Mouse (Mus musculus): ENCODE measurements around the gene Plekhb2. TPM values are rescaled to one million over a fixed set of nuclear protein-coding genes. Genes with fewer than 3 reads are reported as not detected.

Gene Plekhb2
- polyA plus RNA-seq, 1 experiment = 227 TPM

DNA sequence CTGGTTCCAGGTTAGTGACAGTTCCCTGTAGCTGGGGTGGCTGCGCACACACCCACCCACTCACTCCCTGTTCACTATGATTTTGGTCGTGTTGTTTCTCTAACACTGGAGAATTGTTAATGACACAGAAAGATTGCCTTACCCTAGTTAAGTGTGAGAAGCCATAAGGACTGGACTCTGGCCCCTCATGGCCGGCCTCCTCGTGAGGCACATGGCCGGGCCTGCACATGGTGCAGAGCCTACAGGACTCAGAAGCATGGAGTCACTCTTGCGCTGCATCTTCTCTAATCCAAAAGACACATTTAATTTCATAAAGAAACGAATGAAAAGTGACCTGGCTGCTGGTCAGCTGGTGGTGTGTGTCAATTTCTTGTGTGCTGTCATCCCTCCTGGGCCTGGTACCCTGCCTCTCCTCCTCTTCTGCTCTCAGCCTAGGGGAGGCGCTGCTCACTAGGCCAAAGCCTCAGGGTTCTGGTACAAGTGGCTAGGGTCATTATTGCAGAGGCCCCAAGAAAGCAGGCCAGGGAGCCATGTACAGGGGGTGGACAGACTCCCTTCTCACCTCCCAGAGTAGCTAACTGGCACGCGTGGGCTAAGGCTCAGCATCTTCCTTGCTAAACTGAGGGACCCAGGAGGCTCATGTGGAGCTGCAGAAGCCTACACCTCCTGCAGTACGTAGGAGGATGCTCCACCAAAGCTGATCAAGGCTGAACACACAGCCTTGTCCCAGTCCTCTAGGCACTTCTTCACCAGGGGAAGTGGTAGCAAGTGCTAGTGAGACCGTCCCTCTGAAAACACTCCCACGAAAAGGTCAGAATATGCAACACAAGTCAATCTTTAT is 37.1 kb upstream of the Plekhb2 start:
- TF ChIP-seq CTCF (IDR thresholded peaks at IDR 0.05; ENCODE audit: low read depth, low read length) (no peak), POLR2A (IDR thresholded peaks at IDR 0.05; ENCODE audit: borderline replicate concordance, low read depth, low read length) (no peak)
- Histone ChIP-seq H3K27ac (ENCODE audit: insufficient read depth, low read depth, low read length) (no peak overlapping the region), H3K4me1 (ENCODE audit: control insufficient read depth, insufficient read depth, low read length) (no peaks in the 10 kb centered on the region), H3K4me3 (ENCODE audit: insufficient read depth, low read length) (no peak overlapping the region)

- no peak for TF ChIP-seq CTCF (IDR thresholded peaks at IDR 0.05; ENCODE audit: low read depth, low read length)
- TF ChIP-seq POLR2A (IDR thresholded peaks at IDR 0.05; ENCODE audit: borderline replicate concordance, low read depth, low read length) = no peak
- Histone ChIP-seq H3K4me1 (ENCODE audit: control insufficient read depth, insufficient read depth, low read length) (peaks cover 6% of the 10 kb centered on the region), H3K4me3 (ENCODE audit: insufficient read depth, low read length) (no peak overlapping the region), H3K27ac (ENCODE audit: insufficient read depth, low read depth, low read length) (no peak overlapping the region)
These were observed 33.9 kb upstream of the Plekhb2 start for GRCm38 (mm10) chr1:34815843-34816242.

DNA sequence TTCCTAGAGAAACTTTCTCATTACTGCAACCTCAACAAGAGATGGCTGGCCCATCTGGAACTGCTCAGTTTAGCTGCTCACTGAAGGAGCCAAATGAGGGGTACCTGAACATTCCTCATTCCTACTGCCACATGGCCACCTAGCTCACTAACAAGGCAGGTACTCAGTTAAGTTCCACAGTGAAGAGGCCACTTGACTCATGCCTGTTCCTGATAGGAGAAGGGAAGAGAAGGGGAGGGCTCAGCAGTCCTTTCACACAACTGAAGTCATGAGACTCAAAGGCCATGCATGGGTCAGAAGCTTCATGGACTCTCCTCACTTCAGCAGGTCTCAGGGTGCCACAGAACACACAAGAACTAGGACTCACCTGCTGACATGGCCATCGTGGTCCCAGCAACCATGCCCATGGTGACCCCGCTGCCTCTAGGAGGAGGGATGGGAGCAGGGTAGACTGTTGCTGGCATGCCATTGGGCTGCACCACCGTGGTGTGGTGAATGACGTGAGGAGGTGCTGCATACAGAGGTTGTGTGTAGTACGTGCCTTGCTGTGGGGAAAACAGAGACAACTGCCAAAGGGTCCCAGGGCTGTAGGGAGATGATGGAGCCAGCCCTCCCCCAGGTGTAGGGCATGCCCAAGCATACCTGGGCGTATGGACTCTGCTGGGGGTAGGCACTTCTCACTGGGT is 30.4 kb upstream of the Plekhb2 start:
- Histone ChIP-seq H3K4me1 (ENCODE audit: control insufficient read depth, insufficient read depth, low read length) (peaks cover 35% of the 10 kb centered on the region), H3K4me3 (ENCODE audit: insufficient read depth, low read length) (no peak overlapping the region), H3K27ac (ENCODE audit: insufficient read depth, low read depth, low read length) (no peak overlapping the region)
- TF ChIP-seq CTCF (IDR thresholded peaks at IDR 0.05; ENCODE audit: low read depth, low read length) (no peak), POLR2A (IDR thresholded peaks at IDR 0.05; ENCODE audit: borderline replicate concordance, low read depth, low read length) (no peak)

GRCm38 (mm10) chr1:34821411-34821810 is 28.4 kb upstream of the Plekhb2 start:
- Histone ChIP-seq H3K4me1 (ENCODE audit: control insufficient read depth, insufficient read depth, low read length) (peaks cover 53% of the 10 kb centered on the region), H3K27ac (ENCODE audit: insufficient read depth, low read depth, low read length) (peak overlapping the region; percentile 21), H3K4me3 (ENCODE audit: insufficient read depth, low read length) (no peak overlapping the region)
- TF ChIP-seq POLR2A (IDR thresholded peaks at IDR 0.05; ENCODE audit: borderline replicate concordance, low read depth, low read length) (no peak), CTCF (IDR thresholded peaks at IDR 0.05; ENCODE audit: low read depth, low read length) (no peak)

- TF ChIP-seq CTCF (IDR thresholded peaks at IDR 0.05; ENCODE audit: low read depth, low read length) = no peak
- H3K4me1 ChIP-seq (ENCODE audit: control insufficient read depth, insufficient read depth, low read length) = peaks cover 58% of the 10 kb centered on the region
- H3K27ac ChIP-seq (ENCODE audit: insufficient read depth, low read depth, low read length) = no peak overlapping the region; the same call in 1 of the 2 replicates
- no peak overlapping the region for H3K4me3 ChIP-seq (ENCODE audit: insufficient read depth, low read length)
These were observed 27.8 kb upstream of the Plekhb2 start for GRCm38 (mm10) chr1:34822003-34822402.

DNA sequence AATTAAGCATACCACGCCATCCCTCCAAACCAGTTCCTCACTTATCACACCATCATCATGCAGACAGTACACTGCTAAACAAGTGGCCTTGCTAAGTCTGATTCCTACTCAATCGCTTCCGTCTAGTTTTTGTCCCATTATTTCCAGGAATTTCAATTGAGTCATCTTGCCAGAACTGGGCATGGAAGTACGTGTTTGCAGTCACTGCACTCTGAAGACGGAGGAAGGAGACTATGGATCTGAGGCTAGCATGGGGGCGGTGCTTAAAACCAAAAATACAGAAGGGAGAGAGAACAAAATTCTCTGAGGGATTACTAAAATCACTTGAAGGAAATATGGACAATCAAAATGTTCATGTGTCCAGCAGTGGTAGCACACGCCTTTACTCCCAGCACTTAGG is 27.0 kb upstream of the Plekhb2 start:
- Histone ChIP-seq H3K4me3 (ENCODE audit: insufficient read depth, low read length) (no peak overlapping the region), H3K4me1 (ENCODE audit: control insufficient read depth, insufficient read depth, low read length) (peaks cover 65% of the 10 kb centered on the region), H3K27ac (ENCODE audit: insufficient read depth, low read depth, low read length) (peak overlapping the region; percentile 77)
- TF ChIP-seq CTCF (IDR thresholded peaks at IDR 0.05; ENCODE audit: low read depth, low read length) (no peak), POLR2A (IDR thresholded peaks at IDR 0.05; ENCODE audit: borderline replicate concordance, low read depth, low read length) (no peak)

DNA sequence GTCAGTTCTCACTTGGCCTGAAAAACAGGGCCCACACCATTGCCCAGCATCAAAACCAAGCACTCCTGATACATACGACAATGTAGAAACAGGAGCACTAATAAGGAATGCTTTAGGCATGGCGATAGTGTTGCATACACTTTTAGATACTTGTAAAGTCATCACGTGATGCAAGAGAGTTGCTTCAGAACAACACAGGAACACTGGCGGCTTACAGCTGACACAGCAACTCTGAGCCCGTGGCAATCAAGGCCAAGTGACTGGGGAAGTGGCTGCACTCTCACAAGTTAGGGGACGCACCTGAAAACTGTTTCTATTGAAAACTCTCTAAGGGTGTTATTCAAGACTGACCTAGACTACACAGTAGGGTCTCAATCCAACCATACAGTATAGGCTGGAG is 26.4 kb upstream of the Plekhb2 start:
- TF ChIP-seq CTCF (IDR thresholded peaks at IDR 0.05; ENCODE audit: low read depth, low read length) = no peak
- no peak for TF ChIP-seq POLR2A (IDR thresholded peaks at IDR 0.05; ENCODE audit: borderline replicate concordance, low read depth, low read length)
- no peak overlapping the region for H3K4me3 ChIP-seq (ENCODE audit: insufficient read depth, low read length)
- H3K4me1 ChIP-seq (ENCODE audit: control insufficient read depth, insufficient read depth, low read length) = peaks cover 66% of the 10 kb centered on the region
- peak overlapping the region; percentile 77 for H3K27ac ChIP-seq (ENCODE audit: insufficient read depth, low read depth, low read length)

DNA sequence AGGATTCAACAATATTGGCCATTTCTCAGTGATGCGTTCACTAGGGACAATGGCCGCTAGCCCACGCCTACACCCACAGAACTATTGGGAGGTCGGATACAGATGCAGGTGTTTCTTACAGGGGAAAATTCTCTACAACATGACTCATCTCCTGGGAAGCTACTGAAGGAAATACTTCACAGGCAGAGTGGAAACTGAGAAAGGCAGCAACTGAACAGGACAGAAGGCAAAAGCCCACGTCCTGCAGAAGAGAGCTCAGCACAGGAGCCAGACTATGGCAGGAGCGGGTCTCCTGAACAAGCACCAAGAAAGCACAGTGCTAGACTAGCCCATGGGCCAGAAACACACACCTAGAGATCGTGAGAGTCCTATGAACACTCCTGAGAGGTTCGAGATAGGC is 25.6 kb upstream of the Plekhb2 start:
- peaks cover 75% of the 10 kb centered on the region for H3K4me1 ChIP-seq (ENCODE audit: control insufficient read depth, insufficient read depth, low read length)
- no peak for TF ChIP-seq CTCF (IDR thresholded peaks at IDR 0.05; ENCODE audit: low read depth, low read length)
- no peak for TF ChIP-seq POLR2A (IDR thresholded peaks at IDR 0.05; ENCODE audit: borderline replicate concordance, low read depth, low read length)
- H3K27ac ChIP-seq (ENCODE audit: insufficient read depth, low read depth, low read length) = peak overlapping the region; percentile 19
- no peak overlapping the region for H3K4me3 ChIP-seq (ENCODE audit: insufficient read depth, low read length)

GRCm38 (mm10) chr1:34825909-34826308 is 23.9 kb upstream of the Plekhb2 start:
- Histone ChIP-seq H3K4me3 (ENCODE audit: insufficient read depth, low read length) (no peak overlapping the region), H3K27ac (ENCODE audit: insufficient read depth, low read depth, low read length) (0 out of 2 replicates have a peak overlapping the region, but pooled peaks have one; percentile 6), H3K4me1 (ENCODE audit: control insufficient read depth, insufficient read depth, low read length) (peaks cover 82% of the 10 kb centered on the region)
- TF ChIP-seq CTCF (IDR thresholded peaks at IDR 0.05; ENCODE audit: low read depth, low read length) (no peak), POLR2A (IDR thresholded peaks at IDR 0.05; ENCODE audit: borderline replicate concordance, low read depth, low read length) (no peak)

DNA sequence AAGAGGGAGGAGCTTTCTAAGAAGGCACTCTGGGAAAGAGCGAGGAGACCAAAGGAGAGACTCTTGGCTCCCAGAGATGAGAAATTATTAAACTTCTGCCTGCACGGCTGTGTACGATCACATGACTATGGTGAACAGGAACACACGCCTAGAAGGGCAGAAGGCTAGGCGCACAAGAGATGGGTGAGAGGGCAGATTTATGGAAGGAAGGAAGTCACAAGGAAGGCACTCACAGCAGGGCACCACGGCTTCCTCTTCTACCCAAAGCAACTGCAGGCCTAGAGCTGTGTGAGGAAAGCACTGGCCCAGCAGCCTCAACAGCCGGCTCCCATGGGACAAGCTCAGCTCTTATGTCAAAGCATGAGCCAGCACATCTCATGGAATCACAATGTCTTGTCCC is 21.9 kb upstream of the Plekhb2 start:
- Histone ChIP-seq H3K4me1 (ENCODE audit: control insufficient read depth, insufficient read depth, low read length) (peaks cover 85% of the 10 kb centered on the region), H3K4me3 (ENCODE audit: insufficient read depth, low read length) (peak overlapping the region; percentile 20; the same call in 1 of the 2 replicates), H3K27ac (ENCODE audit: insufficient read depth, low read depth, low read length) (peak overlapping the region; percentile 90)
- TF ChIP-seq POLR2A (IDR thresholded peaks at IDR 0.05; ENCODE audit: borderline replicate concordance, low read depth, low read length) (no peak), CTCF (IDR thresholded peaks at IDR 0.05; ENCODE audit: low read depth, low read length) (no peak)

All from bone marrow macrophage, adult 2 months (primary cell).